Mouse (Mus musculus) testis, adult 2 months (tissue): ENCODE results near the gene Smok3b. TPM values are rescaled to one million over a fixed set of nuclear protein-coding genes. Genes with fewer than 3 reads are reported as not detected.
"Not testable (repeated sequence)": the region's sequence is repeated elsewhere in the genome, so short reads cannot be mapped to it uniquely, and the experiment has no call there.

ENCODE experiments used
- H3K27ac ChIP-seq: fragments of 200-500 bp; 2 replicates; pipeline ENCODE4 v1.5.1; 2012; ENCODE audit warnings: low read depth, low read length; ENCODE audit not compliant: control insufficient read depth, insufficient read depth
- H3K27me3 ChIP-seq: fragments of 200-500 bp; 2 replicates; pipeline ENCODE4 v1.6.1; 2012; ENCODE audit warnings: mild to moderate bottlenecking, low read length, moderate library complexity; ENCODE audit not compliant: control insufficient read depth, insufficient read depth
- H3K36me3 ChIP-seq: fragments of 200-500 bp; 2 replicates; pipeline ENCODE4 v1.6.1; 2012; ENCODE audit warnings: mild to moderate bottlenecking, low read length; ENCODE audit not compliant: control insufficient read depth, insufficient read depth
- H3K4me1 ChIP-seq: fragments of 200-500 bp; 2 replicates; pipeline ENCODE4 v1.6.1; 2012; ENCODE audit warnings: low read length; ENCODE audit not compliant: control insufficient read depth, insufficient read depth
- H3K4me3 ChIP-seq: fragments of 200-500 bp; 2 replicates; pipeline ENCODE4 v1.5.1; 2012; ENCODE audit warnings: low read depth, mild to moderate bottlenecking, low read length, moderate library complexity, mixed read lengths; ENCODE audit not compliant: control insufficient read depth
- CTCF ChIP-seq: fragments of 200-500 bp; IDR thresholded peaks from 2 replicates; pipeline ENCODE4 v1.5.1; 2012; ENCODE audit warnings: low read depth, mild to moderate bottlenecking, inconsistent platforms, low read length, moderate library complexity; ENCODE audit not compliant: control insufficient read depth, insufficient read depth, insufficient replicate concordance
- POLR2A ChIP-seq: fragments of 200-500 bp; IDR thresholded peaks from 2 replicates; pipeline ENCODE4 v1.6.1; 2012; ENCODE audit warnings: low read depth, mild to moderate bottlenecking, inconsistent platforms, low read length, moderate library complexity; ENCODE audit not compliant: control insufficient read depth
- polyA plus RNA-seq: library from polyadenylated mRNA; depleted of rRNA; stranded (reverse); fragments of >200 nt; gene quantifications from 2 replicates; pipeline ENCODE4 v1.2.3, GENCODE M21; 2012

Gene Smok3b
- polyA plus RNA-seq, 1 experiment: 13.5 TPM

- no peak for TF ChIP-seq CTCF
- TF ChIP-seq POLR2A: no peak
- Histone ChIP-seq H3K27me3 (no peaks in the 10 kb centered on the region), H3K4me1 (no peaks in the 10 kb centered on the region; the same call in 1 of the 2 replicates), H3K27ac (no peak overlapping the region), H3K36me3 (no peaks in the 10 kb centered on the region), H3K4me3 (no peak overlapping the region)
Measured at GRCm38 (mm10) chr5:137986351-137986750, 34.9 kb upstream of the Smok3b start.

- Histone ChIP-seq H3K4me1 (no peaks in the 10 kb centered on the region), H3K36me3 (no peaks in the 10 kb centered on the region), H3K27me3 (no peaks in the 10 kb centered on the region), H3K4me3 (no peak overlapping the region), H3K27ac (no peak overlapping the region)
- no peak for TF ChIP-seq POLR2A
Measured at GRCm38 (mm10) chr5:138009437-138009836, 11.8 kb upstream of the Smok3b start.

- H3K36me3 ChIP-seq: no peaks in the 10 kb centered on the region
- H3K4me1 ChIP-seq: no peaks in the 10 kb centered on the region
- H3K27me3 ChIP-seq: no peaks in the 10 kb centered on the region
- no peak overlapping the region for H3K27ac ChIP-seq
- H3K4me3 ChIP-seq: no peak overlapping the region
- TF ChIP-seq POLR2A: no peak
- TF ChIP-seq CTCF: no peak
Measured at GRCm38 (mm10) chr5:138012382-138012781, 8.8 kb upstream of the Smok3b start.

- no peaks in the 10 kb centered on the region for H3K27me3 ChIP-seq
- H3K4me1 ChIP-seq: no peaks in the 10 kb centered on the region
- no peak for TF ChIP-seq POLR2A
- TF ChIP-seq CTCF: no peak
- no peak overlapping the region for H3K27ac ChIP-seq
- no peaks in the 10 kb centered on the region for H3K36me3 ChIP-seq
- no peak overlapping the region for H3K4me3 ChIP-seq
Measured at GRCm38 (mm10) chr5:138016530-138016929, 4.7 kb upstream of the Smok3b start.

- Histone ChIP-seq H3K4me3 (no peak overlapping the region), H3K36me3 (no peaks in the 10 kb centered on the region), H3K27ac (no peak overlapping the region), H3K4me1 (no peaks in the 10 kb centered on the region), H3K27me3 (no peaks in the 10 kb centered on the region)
- TF ChIP-seq CTCF (no peak), POLR2A (no peak)
Measured at GRCm38 (mm10) chr5:138016997-138017396, 4.2 kb upstream of the Smok3b start.

GRCm38 (mm10) chr5:138019577-138019976 lies 1.7 kb upstream of the Smok3b start:
- H3K27me3 ChIP-seq, H3K4me1 ChIP-seq, H3K4me3 ChIP-seq, H3K36me3 ChIP-seq, H3K27ac ChIP-seq: not testable (repeated sequence)

GRCm38 (mm10) chr5:138052894-138053293 lies 31.7 kb downstream of the Smok3b start, which contains the start of gene Smok3c:
Gene Smok3c (plus strand): TSS chr5:138053194.
- not testable (repeated sequence) for H3K27me3 ChIP-seq, H3K27ac ChIP-seq, H3K4me1 ChIP-seq, H3K4me3 ChIP-seq, H3K36me3 ChIP-seq

GRCm38 (mm10) chr5:138073803-138074202 lies 52.6 kb downstream of the Smok3b start:
- TF ChIP-seq POLR2A: no peak
- TF ChIP-seq CTCF: no peak
- H3K27me3 ChIP-seq: no peaks in the 10 kb centered on the region
- no peak overlapping the region for H3K4me3 ChIP-seq
- H3K36me3 ChIP-seq: no peaks in the 10 kb centered on the region
- no peaks in the 10 kb centered on the region for H3K4me1 ChIP-seq
- H3K27ac ChIP-seq: no peak overlapping the region
